19 mouse cellular contexts compared by ENCODE assay signal in the genomic region with DNA sequence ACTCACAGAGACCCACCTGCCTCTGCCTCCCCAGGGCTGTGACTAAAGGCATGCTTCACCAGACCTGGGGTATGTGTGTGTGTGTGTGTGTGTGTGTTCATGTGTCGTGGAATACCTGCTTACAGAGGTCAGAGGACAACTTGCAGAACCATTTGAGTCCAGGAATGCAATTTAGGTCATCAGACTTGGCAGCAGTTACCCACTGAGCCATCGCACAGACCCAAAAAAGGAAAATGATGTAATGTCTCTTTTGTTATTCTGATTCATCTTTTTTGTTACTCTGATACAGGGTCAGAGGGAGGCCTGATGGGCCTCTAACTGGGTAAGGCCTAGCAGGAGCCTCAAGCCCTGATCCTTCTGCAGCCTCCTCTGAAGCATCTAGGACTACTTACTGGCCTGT. TPM values are rescaled to one million over a fixed set of nuclear protein-coding genes. Genes with fewer than 3 reads are reported as not detected.
DNase-seq lines count a peak whose midpoint lies in the region; ATAC-seq and TF ChIP-seq lines count a peak whose summit lies in the region.
"Had no signal": no experiment of that assay in that cellular context is flagged by ENCODE, and none has a peak within 500 bp of the region (broad histone marks: within the 10 kb centered on the region; RNA-seq: fewer than 3 reads in every experiment).

No protein-coding gene starts in this region.

- H3K36me3 ChIP-seq in kidney, embryonic 16.5 days (ENCODE audit: insufficient read depth, low read length): no peaks in the 10 kb centered on the region
- H3K36me3 ChIP-seq in kidney, postnatal 0 days (ENCODE audit: insufficient read depth, low read length): no peaks in the 10 kb centered on the region
- no peaks in the 10 kb centered on the region for H3K36me3 ChIP-seq in hindbrain, embryonic 12.5 days
- H3K36me3 ChIP-seq: embryonic facial prominence, embryonic 10.5 days; forebrain, embryonic 10.5 days; heart, embryonic 13.5 days had no signal

- TF ChIP-seq CTCF in cerebellum, adult 2 months (IDR thresholded peaks at IDR 0.05; ENCODE audit: borderline replicate concordance, insufficient read depth, low read depth, low read length): no peak
- TF ChIP-seq CTCF in kidney, postnatal 0 days (IDR thresholded peaks at IDR 0.05; ENCODE audit: low read depth): no peak

- 24% methylated on average over 2 of the region's 2 CpGs for WGBS in cerebellum, adult 2 months
- WGBS in kidney, embryonic 16.5 days: 66% methylated on average over 2 of the region's 2 CpGs
- 50% methylated on average over 2 of the region's 2 CpGs for WGBS in kidney, postnatal 0 days
- WGBS in hindbrain, embryonic 12.5 days: 80% methylated on average over 2 of the region's 2 CpGs

- H3K27me3 ChIP-seq in cerebellum, adult 2 months (ENCODE audit: control insufficient read depth, insufficient read depth, low read length): no peaks in the 10 kb centered on the region
- H3K27me3 ChIP-seq in kidney, embryonic 16.5 days (ENCODE audit: insufficient read depth, low read length): peaks cover 19% of the 10 kb centered on the region
- H3K27me3 ChIP-seq in kidney, postnatal 0 days (ENCODE audit: insufficient read depth, low read length): no peaks in the 10 kb centered on the region
- peaks cover 36% of the 10 kb centered on the region for H3K27me3 ChIP-seq in hindbrain, embryonic 12.5 days

- no peaks in the 10 kb centered on the region for H3K9me3 ChIP-seq in kidney, embryonic 16.5 days (ENCODE audit: low read length)
- H3K9me3 ChIP-seq in kidney, postnatal 0 days (replicated peaks; ENCODE audit: low read length): no peaks in the 10 kb centered on the region
- H3K9me3 ChIP-seq in hindbrain, embryonic 12.5 days (replicated peaks): no peaks in the 10 kb centered on the region
- H3K9me3 ChIP-seq: embryonic facial prominence, embryonic 10.5 days; forebrain, embryonic 10.5 days; heart, embryonic 13.5 days had no signal

- H3K4me2 ChIP-seq in kidney, embryonic 16.5 days (replicated peaks; ENCODE audit: low read depth, low read length): no peak overlapping the region
- no peak overlapping the region for H3K4me2 ChIP-seq in kidney, postnatal 0 days (ENCODE audit: low read length)
- no peak overlapping the region for H3K4me2 ChIP-seq in hindbrain, embryonic 12.5 days (replicated peaks)
- H3K4me2 ChIP-seq: heart, embryonic 13.5 days had no signal

- peak; percentile 17 to 36 for DNase-seq in cerebellum, adult 2 months
- DNase-seq in cerebellum, postnatal 4 days (ENCODE audit: low spot score in 2 of 2): no peak
- no peak for DNase-seq in kidney, adult 11 months
- peak; percentile 89 for DNase-seq in Muller cell, postnatal 12 days (ENCODE audit: inconsistent ontology term)
- DNase-seq in kidney, postnatal 0 days (ENCODE audit: low spot score): no peak
- DNase-seq in urinary bladder, postnatal 25 days (ENCODE audit: low spot score): no peak
- DNase-seq: B cell, adult 2 months; cerebellum, postnatal 10 days; liver; right cerebral cortex, postnatal 4 days; thymus, postnatal 36 days had no signal

- no peak overlapping the region for H3K4me3 ChIP-seq in cerebellum, adult 2 months (replicated peaks; ENCODE audit: insufficient read depth, low read depth, low read length)
- no peak overlapping the region for H3K4me3 ChIP-seq in kidney, embryonic 16.5 days (ENCODE audit: low read length)
- no peak overlapping the region for H3K4me3 ChIP-seq in kidney, postnatal 0 days (replicated peaks; ENCODE audit: low read depth, low read length)
- no peak overlapping the region for H3K4me3 ChIP-seq in hindbrain, embryonic 12.5 days
- H3K4me3 ChIP-seq: embryonic facial prominence, embryonic 10.5 days; forebrain, embryonic 10.5 days; heart, embryonic 13.5 days; layer of hippocampus, adult 2 months had no signal

- 0 out of 2 replicates have a peak, but pooled peaks cover 2% of the 10 kb centered on the region for H3K4me1 ChIP-seq in cerebellum, adult 2 months (ENCODE audit: control insufficient read depth, insufficient read depth, low read length)
- H3K4me1 ChIP-seq in kidney, embryonic 16.5 days (ENCODE audit: insufficient read depth, low read length): peaks cover 15% of the 10 kb centered on the region
- no peaks in the 10 kb centered on the region for H3K4me1 ChIP-seq in kidney, postnatal 0 days (replicated peaks; ENCODE audit: insufficient read depth, low read length)
- H3K4me1 ChIP-seq in hindbrain, embryonic 12.5 days: peaks cover 9% of the 10 kb centered on the region

- no peak overlapping the region for H3K27ac ChIP-seq in cerebellum, adult 2 months (ENCODE audit: insufficient read depth, low read length)
- H3K27ac ChIP-seq in kidney, embryonic 16.5 days (ENCODE audit: low read length): peak overlapping the region; percentile 77
- H3K27ac ChIP-seq in kidney, postnatal 0 days: peak overlapping the region; percentile 25; the same call in 1 of the 2 replicates
- no peak overlapping the region for H3K27ac ChIP-seq in hindbrain, embryonic 12.5 days
- H3K27ac ChIP-seq: embryonic facial prominence, embryonic 10.5 days; forebrain, embryonic 10.5 days; heart, embryonic 13.5 days; layer of hippocampus, adult 2 months had no signal

- H3K9ac ChIP-seq in kidney, embryonic 16.5 days (replicated peaks; ENCODE audit: low read length): no peak overlapping the region
- no peak overlapping the region for H3K9ac ChIP-seq in kidney, postnatal 0 days (ENCODE audit: low read depth, low read length)
- H3K9ac ChIP-seq in hindbrain, embryonic 12.5 days: no peak overlapping the region
- H3K9ac ChIP-seq: heart, embryonic 13.5 days had no signal

- TF ChIP-seq POLR2A in cerebellum, adult 2 months (IDR thresholded peaks at IDR 0.05; ENCODE audit: borderline replicate concordance, insufficient read depth, low read length): no peak

- no peak for ATAC-seq in kidney, embryonic 16.5 days (ENCODE audit: low FRiP score, low TSS enrichment)
- ATAC-seq in kidney, postnatal 0 days (replicated peaks; ENCODE audit: low FRiP score, low read depth): no peak
- no peak for ATAC-seq in hindbrain, embryonic 12.5 days (ENCODE audit: low FRiP score)
- ATAC-seq: hindbrain, embryonic 16.5 days had no signal

RNA-seq across cellular contexts. Expression of a gene that starts 4.0 kb away (rescaled TPM):
- 0.07 TPM in 1 of 2 replicates, not detected in the other for polyA plus RNA-seq in cerebellum, adult 2 months (2012; rRNA removed)
- polyA plus RNA-seq in kidney, embryonic 16.5 days (2015; fragmentation: Nextera tagmentation; extraction: Ambion mirVana): 63.1 and 64.7 TPM in 2 replicates
- polyA plus RNA-seq in kidney, postnatal 0 days (2015; fragmentation: Nextera tagmentation; extraction: Ambion mirVana): 55.7 and 59.1 TPM in 2 replicates
- polyA plus RNA-seq in hindbrain, embryonic 12.5 days (2016; fragmentation: Nextera tagmentation; extraction: Ambion mirVana): 4.2 and 6.1 TPM in 2 replicates
- polyA plus RNA-seq: hindbrain, embryonic 16.5 days had no signal

RNA-seq across cellular contexts. Expression of a gene that starts 10.6 kb away (rescaled TPM):
- 9.5 and 10.9 TPM in 2 replicates for polyA plus RNA-seq in cerebellum, adult 2 months (2012; rRNA removed)
- polyA plus RNA-seq in kidney, embryonic 16.5 days (2015; fragmentation: Nextera tagmentation; extraction: Ambion mirVana): 29.6 and 30.7 TPM in 2 replicates
- polyA plus RNA-seq in kidney, postnatal 0 days (2015; fragmentation: Nextera tagmentation; extraction: Ambion mirVana): 41.5 and 43.4 TPM in 2 replicates
- polyA plus RNA-seq in hindbrain, embryonic 12.5 days (2016; fragmentation: Nextera tagmentation; extraction: Ambion mirVana): 10.4 and 10.5 TPM in 2 replicates

RNA-seq across cellular contexts. Expression of a gene that starts 27.4 kb away (rescaled TPM):
- polyA plus RNA-seq in cerebellum, adult 2 months (2012; rRNA removed): not detected in 2 replicates
- 0.99 and 1.2 TPM in 2 replicates for polyA plus RNA-seq in kidney, embryonic 16.5 days (2015; fragmentation: Nextera tagmentation; extraction: Ambion mirVana)
- 0.14 TPM in 1 of 2 replicates, not detected in the other for polyA plus RNA-seq in kidney, postnatal 0 days (2015; fragmentation: Nextera tagmentation; extraction: Ambion mirVana)
- polyA plus RNA-seq in hindbrain, embryonic 12.5 days (2016; fragmentation: Nextera tagmentation; extraction: Ambion mirVana): 2.4 and 2.6 TPM in 2 replicates
- polyA plus RNA-seq: hindbrain, embryonic 16.5 days had no signal

RNA-seq across cellular contexts. Expression of a gene that starts 36.2 kb away (rescaled TPM):
- polyA plus RNA-seq in cerebellum, adult 2 months (2012; rRNA removed): not detected in 2 replicates
- polyA plus RNA-seq in kidney, embryonic 16.5 days (2015; fragmentation: Nextera tagmentation; extraction: Ambion mirVana): not detected in 2 replicates
- polyA plus RNA-seq in kidney, postnatal 0 days (2015; fragmentation: Nextera tagmentation; extraction: Ambion mirVana): not detected in 2 replicates
- not detected in 2 replicates for polyA plus RNA-seq in hindbrain, embryonic 12.5 days (2016; fragmentation: Nextera tagmentation; extraction: Ambion mirVana)
- polyA plus RNA-seq: embryonic facial prominence, embryonic 10.5 days; forebrain, embryonic 10.5 days; heart, embryonic 13.5 days; hindbrain, embryonic 16.5 days; stomach, embryonic 14.5 days had no signal

RNA-seq across cellular contexts. Expression of a gene that starts 43.3 kb away (rescaled TPM):
- 0.52 and 0.67 TPM in 2 replicates for polyA plus RNA-seq in cerebellum, adult 2 months (2012; rRNA removed)
- 67.7 and 69.2 TPM in 2 replicates for polyA plus RNA-seq in kidney, embryonic 16.5 days (2015; fragmentation: Nextera tagmentation; extraction: Ambion mirVana)
- 72.4 and 72.9 TPM in 2 replicates for polyA plus RNA-seq in kidney, postnatal 0 days (2015; fragmentation: Nextera tagmentation; extraction: Ambion mirVana)
- 8.2 and 18.3 TPM in 2 replicates for polyA plus RNA-seq in hindbrain, embryonic 12.5 days (2016; fragmentation: Nextera tagmentation; extraction: Ambion mirVana)

Comparison
In these comparisons a context has a peak if more than half of its experiments do, and no peak if none do; other contexts are left out.
1. DNase-seq: peak in cerebellum, adult 2 months (2 of 2) and Muller cell, postnatal 12 days (single experiment); none in cerebellum, postnatal 4 days (0 of 2), kidney, adult 11 months (single experiment), kidney, postnatal 0 days (single experiment) and urinary bladder, postnatal 25 days (single experiment).
2. H3K27ac ChIP-seq: peak in kidney, embryonic 16.5 days (single experiment) and kidney, postnatal 0 days (single experiment); none in cerebellum, adult 2 months (single experiment) and hindbrain, embryonic 12.5 days (single experiment).